Mouse (Mus musculus) intestine, embryonic 14.5 days (tissue): ENCODE measurements around the gene Prkn. TPM values are rescaled to one million over a fixed set of nuclear protein-coding genes. Genes with fewer than 3 reads are reported as not detected.

Experiments
- ATAC-seq: fragments of 200-750 bp; cut with Nextera tagmentation; replicated peaks from 2 replicates; pipeline ENCODE4 v1.8.0; 2017; ENCODE audit warnings: low read depth, moderate number of reproducible peaks, moderate TSS enrichment, moderate library complexity; ENCODE audit not compliant: low FRiP score, low TSS enrichment
- DNase-seq: peaks from one replicate; pipeline ENCODE4 v3.0.0-alpha.2; 2018; ENCODE audit warnings: low spot score
- H3K27ac ChIP-seq: fragments of 300-500 bp; sonication (generic); 2 replicates; pipeline ENCODE4 v1.5.1; 2014; ENCODE audit warnings: low read depth, mild to moderate bottlenecking, control low read depth
- H3K27me3 ChIP-seq: fragments of 300-500 bp; sonication (generic); replicated peaks from 2 replicates; pipeline ENCODE4 v1.6.1; 2014; ENCODE audit warnings: low read length, control low read depth; ENCODE audit not compliant: control insufficient read depth, insufficient read depth
- H3K36me3 ChIP-seq: fragments of 300-500 bp; sonication (generic); 2 replicates; pipeline ENCODE4 v1.6.1; 2014; ENCODE audit warnings: low read length, control low read depth; ENCODE audit not compliant: control insufficient read depth, insufficient read depth
- H3K4me1 ChIP-seq: fragments of 300-500 bp; sonication (generic); replicated peaks from 2 replicates; pipeline ENCODE4 v1.6.1; 2014; ENCODE audit warnings: low read length, control low read depth, mixed read lengths; ENCODE audit not compliant: control insufficient read depth, insufficient read depth
- H3K4me2 ChIP-seq: fragments of 300-500 bp; sonication (generic); 2 replicates; pipeline ENCODE4 v1.6.1; 2014; ENCODE audit warnings: low read length
- H3K4me3 ChIP-seq: fragments of 300-500 bp; sonication (generic); 2 replicates; pipeline ENCODE4 v1.5.1; 2014; ENCODE audit warnings: low read depth, low read length, control low read depth, mixed read lengths
- H3K9ac ChIP-seq: fragments of 300-500 bp; sonication (generic); 2 replicates; pipeline ENCODE4 v1.6.1; 2014; ENCODE audit warnings: mild to moderate bottlenecking, low read length
- H3K9me3 ChIP-seq: fragments of 300-500 bp; sonication (generic); 2 replicates; pipeline ENCODE4 v1.6.1; 2016; ENCODE audit warnings: low read length, control low read depth; ENCODE audit not compliant: control insufficient read depth
- WGBS: fragments of 180-500 bp; shearing (Covaris S2); extraction: QIAGEN DNeasy Blood & Tissue Kit; methylation state at CpG from one replicate; pipeline ENCODE4 v1.1.7; 2014; 5-methylcytosine and 5-hydroxymethylcytosine counted together
- polyA plus RNA-seq: library from polyadenylated mRNA; unstranded; fragments of >200 nt; fragmentation: Nextera tagmentation; extraction: Ambion mirVana; gene quantifications from 2 replicates; pipeline ENCODE4 v1.2.1, GENCODE M21; 2014

Prkn gene
- polyA plus RNA-seq, 1 experiment from 2014 or later: 2.3 TPM

- Histone ChIP-seq H3K4me3 (no peak overlapping the region), H3K9me3 (no peaks in the 10 kb centered on the region), H3K4me1 (no peaks in the 10 kb centered on the region), H3K4me2 (no peak overlapping the region), H3K27me3 (no peaks in the 10 kb centered on the region), H3K27ac (no peak overlapping the region), H3K9ac (no peak overlapping the region), H3K36me3 (no peaks in the 10 kb centered on the region)
- DNase-seq (no peak), ATAC-seq (no peak)
- WGBS: 75% methylated on average over 2 of the region's 2 CpGs
Measured at GRCm38 (mm10) chr17:11845506-11845905, 1005.3 kb downstream of the Prkn start.

GRCm38 (mm10) chr17:11854571-11854970, 1014.4 kb downstream of the Prkn start:
- Histone ChIP-seq H3K9ac (no peak overlapping the region), H3K4me3 (no peak overlapping the region), H3K27ac (no peak overlapping the region), H3K4me1 (no peaks in the 10 kb centered on the region), H3K36me3 (no peaks in the 10 kb centered on the region), H3K9me3 (no peaks in the 10 kb centered on the region), H3K4me2 (no peak overlapping the region), H3K27me3 (no peaks in the 10 kb centered on the region)
- no peak for ATAC-seq
- no peak for DNase-seq
- 70% methylated on average over 10 of the region's 10 CpGs for WGBS

GRCm38 (mm10) chr17:11858772-11859405, 1018.7 kb downstream of the Prkn start:
- no peak overlapping the region for H3K4me2 ChIP-seq
- no peaks in the 10 kb centered on the region for H3K9me3 ChIP-seq
- 73% methylated on average over 7 of the region's 7 CpGs for WGBS
- no peaks in the 10 kb centered on the region for H3K27me3 ChIP-seq
- DNase-seq: no peak
- no peak overlapping the region for H3K9ac ChIP-seq
- H3K4me3 ChIP-seq: no peak overlapping the region
- H3K36me3 ChIP-seq: no peaks in the 10 kb centered on the region
- no peaks in the 10 kb centered on the region for H3K4me1 ChIP-seq
- ATAC-seq: no peak
- H3K27ac ChIP-seq: no peak overlapping the region

GRCm38 (mm10) chr17:11861178-11861577, 1021.0 kb downstream of the Prkn start:
- Histone ChIP-seq H3K9ac (no peak overlapping the region), H3K4me3 (no peak overlapping the region), H3K4me1 (no peaks in the 10 kb centered on the region), H3K9me3 (no peaks in the 10 kb centered on the region), H3K36me3 (no peaks in the 10 kb centered on the region), H3K27me3 (no peaks in the 10 kb centered on the region), H3K27ac (no peak overlapping the region), H3K4me2 (no peak overlapping the region)
- DNase-seq (peak; percentile 6), ATAC-seq (no peak)
- WGBS: 88% methylated on average over 6 of the region's 6 CpGs

GRCm38 (mm10) chr17:11862360-11862759, 1022.2 kb downstream of the Prkn start:
- WGBS: 87% methylated on average over 2 of the region's 2 CpGs

GRCm38 (mm10) chr17:11863017-11863416, 1022.8 kb downstream of the Prkn start:
- ATAC-seq: no peak
- no peak overlapping the region for H3K4me3 ChIP-seq
- H3K27me3 ChIP-seq: no peaks in the 10 kb centered on the region
- no peak overlapping the region for H3K27ac ChIP-seq
- no peaks in the 10 kb centered on the region for H3K4me1 ChIP-seq
- H3K36me3 ChIP-seq: no peaks in the 10 kb centered on the region
- no peak overlapping the region for H3K9ac ChIP-seq
- 93% methylated on average over 11 of the region's 11 CpGs for WGBS
- no peak for DNase-seq
- no peak overlapping the region for H3K4me2 ChIP-seq
- no peaks in the 10 kb centered on the region for H3K9me3 ChIP-seq

More at GRCm38 (mm10) chr17:11862360-11862759, 1022.2 kb downstream of the Prkn start:
- Histone ChIP-seq H3K9me3 (no peaks in the 10 kb centered on the region), H3K36me3 (no peaks in the 10 kb centered on the region), H3K4me3 (no peak overlapping the region), H3K4me1 (no peaks in the 10 kb centered on the region), H3K9ac (no peak overlapping the region), H3K4me2 (no peak overlapping the region), H3K27ac (no peak overlapping the region), H3K27me3 (no peaks in the 10 kb centered on the region)
- ATAC-seq (no peak), DNase-seq (no peak)

GRCm38 (mm10) chr17:11866231-11866630, 1026.0 kb downstream of the Prkn start:
- 82% methylated on average over 3 of the region's 3 CpGs for WGBS
- Histone ChIP-seq H3K27ac (no peak overlapping the region), H3K4me3 (no peak overlapping the region), H3K27me3 (no peaks in the 10 kb centered on the region), H3K4me2 (no peak overlapping the region), H3K36me3 (no peaks in the 10 kb centered on the region), H3K4me1 (no peaks in the 10 kb centered on the region), H3K9me3 (no peaks in the 10 kb centered on the region), H3K9ac (no peak overlapping the region)
- ATAC-seq (no peak), DNase-seq (no peak)

- DNase-seq (no peak), ATAC-seq (no peak)
- 40% methylated on average over 13 of the region's 13 CpGs for WGBS
- Histone ChIP-seq H3K4me1 (no peaks in the 10 kb centered on the region), H3K27ac (no peak overlapping the region), H3K4me2 (no peak overlapping the region), H3K27me3 (no peaks in the 10 kb centered on the region), H3K4me3 (no peak overlapping the region), H3K36me3 (no peaks in the 10 kb centered on the region), H3K9ac (no peak overlapping the region), H3K9me3 (no peaks in the 10 kb centered on the region)
Measured at GRCm38 (mm10) chr17:11867334-11868095, 1027.3 kb downstream of the Prkn start.

GRCm38 (mm10) chr17:11870546-11870945, 1030.4 kb downstream of the Prkn start:
- WGBS: 90% methylated on average over 10 of the region's 10 CpGs
- Histone ChIP-seq H3K4me1 (no peaks in the 10 kb centered on the region), H3K36me3 (no peaks in the 10 kb centered on the region), H3K4me2 (no peak overlapping the region), H3K4me3 (no peak overlapping the region), H3K27me3 (no peaks in the 10 kb centered on the region), H3K9me3 (no peaks in the 10 kb centered on the region), H3K27ac (no peak overlapping the region), H3K9ac (no peak overlapping the region)
- ATAC-seq: no peak
- DNase-seq: no peak
